Mouse (Mus musculus) liver, embryonic 14.5 days (tissue): ENCODE measurements at regions not wholly inside any gene's neighbourhood (a gene's known extent, or its start where the extent isn't known, plus 50 kb on each side); places are given as distances from the start of the nearest gene placed in this dataset.
"Not testable (repeated sequence)": the region's sequence is repeated elsewhere in the genome, so short reads cannot be mapped to it uniquely, and the experiment has no call there.

Experiments
- CTCF ChIP-seq: IDR thresholded peaks from 2 replicates; pipeline ENCODE4 v1.5.1; 2016; ENCODE audit warnings: antibody characterized with exemption, low read depth, control low read depth
- EP300 ChIP-seq: IDR thresholded peaks from 2 replicates; pipeline ENCODE4 v1.6.1; 2016; ENCODE audit warnings: antibody characterized with exemption, low read depth

GRCm38 (mm10) chr1:143360256-143360655, 280.2 kb upstream of the B3galt2 start:
- TF ChIP-seq CTCF, EP300: not testable (repeated sequence)
